Mouse (Mus musculus): ENCODE results near the gene Cilp. TPM values are rescaled to one million over a fixed set of nuclear protein-coding genes. Genes with fewer than 3 reads are reported as not detected.

Cilp gene
- not detected for polyA plus RNA-seq (2017; shearing (Covaris generic))

GRCm38 (mm10) chr9:65264959-65265358, at the start of gene Cilp:
TSS of gene Cilp (plus strand) at chr9:65265180.

GRCm38 (mm10) chr9:65293973-65294715, 29.2 kb downstream of the Cilp start, which contains the start of gene Clpx:
TSS of gene Clpx (plus strand) at chr9:65294260.

Other genes starting within 250 kb of the Cilp start
- 150 TPM for gene Hacd3, start 243.5 kb upstream of the Cilp start, polyA plus RNA-seq (2017; shearing (Covaris generic))
- 57.1 TPM for gene Dpp8, start 232.8 kb upstream of the Cilp start, polyA plus RNA-seq (2017; shearing (Covaris generic))
- 0.07 TPM for gene Igdcc4, start 163.7 kb upstream of the Cilp start, polyA plus RNA-seq (2017; shearing (Covaris generic))
- gene Igdcc3, start 124.0 kb upstream of the Cilp start, polyA plus RNA-seq (2017; shearing (Covaris generic)): not detected
- gene Parp16, start 69.8 kb upstream of the Cilp start, polyA plus RNA-seq (2017; shearing (Covaris generic)): 10.1 TPM
- 27.9 TPM for gene Clpx, start 29.1 kb downstream of the Cilp start, polyA plus RNA-seq (2017; shearing (Covaris generic))
- 23.4 TPM for gene Pdcd7, start 80.9 kb downstream of the Cilp start, polyA plus RNA-seq (2017; shearing (Covaris generic))
- gene Ubap1l, start 95.9 kb downstream of the Cilp start, polyA plus RNA-seq (2017; shearing (Covaris generic)): not detected
- gene Kbtbd13, start 126.5 kb downstream of the Cilp start, polyA plus RNA-seq (2017; shearing (Covaris generic)): not detected
- gene Rasl12, start 133.3 kb downstream of the Cilp start, polyA plus RNA-seq (2017; shearing (Covaris generic)): not detected
- not detected for gene Slc51b, start 157.8 kb downstream of the Cilp start, polyA plus RNA-seq (2017; shearing (Covaris generic))
- gene Mtfmt, start 170.6 kb downstream of the Cilp start, polyA plus RNA-seq (2017; shearing (Covaris generic)): 25.9 TPM
- 79.2 TPM for gene Spg21, start 195.8 kb downstream of the Cilp start, polyA plus RNA-seq (2017; shearing (Covaris generic))

Measured in effector memory CD4-positive, alpha-beta T cell, adult 5 months (primary cell).